Mouse (Mus musculus): Measurements from ENCODE around the gene Fam160a2. TPM values are rescaled to one million over a fixed set of nuclear protein-coding genes. Genes with fewer than 3 reads are reported as not detected.
A peak's percentile ranks its signal among the peaks of the same experiment; 100 is the strongest.
"Not testable (repeated sequence)": the region's sequence is repeated elsewhere in the genome, so short reads cannot be mapped to it uniquely, and the experiment has no call there.

Gene Fam160a2
- total RNA-seq, 2 experiments from 2014 or later = 15.5 to 16.1 TPM

GRCm38 (mm10) chr7:105394606-105395005 is 5.2 kb downstream of the Fam160a2 start:
- DNase-seq = no peak

GRCm38 (mm10) chr7:105390236-105390635 is 9.6 kb downstream of the Fam160a2 start:
- DNase-seq = no peak

GRCm38 (mm10) chr7:105387696-105388095 is 12.2 kb downstream of the Fam160a2 start:
- DNase-seq = no peak

- no peak for DNase-seq
Observed at GRCm38 (mm10) chr7:105380329-105380728, 19.5 kb downstream of the Fam160a2 start.

GRCm38 (mm10) chr7:105374866-105375265 is 25.0 kb downstream of the Fam160a2 start, which contains the start of gene Gm5901:
Gm5901 (plus strand) TSS chr7:105375038.
- DNase-seq = no peak

- DNase-seq = no peak
Observed at GRCm38 (mm10) chr7:105373976-105374375, 25.9 kb downstream of the Fam160a2 start.

GRCm38 (mm10) chr7:105373509-105373908 is 26.3 kb downstream of the Fam160a2 start:
- peak; percentile 66 to 76 for DNase-seq

GRCm38 (mm10) chr7:105372912-105373311 is 26.9 kb downstream of the Fam160a2 start:
- no peak for DNase-seq

- DNase-seq = no peak
Observed at GRCm38 (mm10) chr7:105368521-105368920, 31.3 kb downstream of the Fam160a2 start.

GRCm38 (mm10) chr7:105367930-105368329 is 31.9 kb downstream of the Fam160a2 start, which contains the start of gene Olfr692:
Olfr692 (plus strand) TSS chr7:105368230.
- no peak for DNase-seq

- DNase-seq = no peak
Observed at GRCm38 (mm10) chr7:105367268-105367667, 32.6 kb downstream of the Fam160a2 start.

- DNase-seq = no peak
Observed at GRCm38 (mm10) chr7:105361713-105362112, 38.1 kb downstream of the Fam160a2 start.

- DNase-seq = not testable (repeated sequence)
Observed at GRCm38 (mm10) chr7:105356487-105356886, 43.4 kb downstream of the Fam160a2 start.

- DNase-seq = not testable (repeated sequence)
Observed at GRCm38 (mm10) chr7:105356064-105356463, 43.8 kb downstream of the Fam160a2 start.

- DNase-seq = no peak
Observed at GRCm38 (mm10) chr7:105342752-105343151, 57.1 kb downstream of the Fam160a2 start.

GRCm38 (mm10) chr7:105342170-105342569 is 57.7 kb downstream of the Fam160a2 start, which contains the start of gene Olfr691:
Olfr691 (minus strand) TSS chr7:105342270.
- no peak for DNase-seq

- no peak for DNase-seq
Observed at GRCm38 (mm10) chr7:105334004-105334403, 65.8 kb downstream of the Fam160a2 start, which contains the start of gene Olfr690. Olfr690 (minus strand) TSS chr7:105334104.

GRCm38 (mm10) chr7:105325302-105325701 is 74.6 kb downstream of the Fam160a2 start:
- DNase-seq = no peak

Other genes with a start within 250 kb of the Fam160a2 start
- not detected for gene Olfr684, start 236.4 kb downstream of the Fam160a2 start, total RNA-seq (2021)
- gene Olfr685, start 214.0 kb downstream of the Fam160a2 start, total RNA-seq (2021) = not detected
- not detected for gene Olfr686, start 192.6 kb downstream of the Fam160a2 start, total RNA-seq (2021)
- gene Olfr688, start 112.0 kb downstream of the Fam160a2 start, total RNA-seq (2021) = not detected
- gene Olfr689, start 88.9 kb downstream of the Fam160a2 start, total RNA-seq (2021) = not detected
- gene Olfr690, start 66.0 kb downstream of the Fam160a2 start, total RNA-seq (2021) = not detected
- not detected for gene Olfr691, start 57.8 kb downstream of the Fam160a2 start, total RNA-seq (2021)
- not detected for gene Olfr692, start 31.8 kb downstream of the Fam160a2 start, total RNA-seq (2021)
- not detected for gene Gm5901, start 25.0 kb downstream of the Fam160a2 start, total RNA-seq (2021)
- gene Cnga4, start 4.5 kb upstream of the Fam160a2 start, total RNA-seq (2021) = not detected
- gene Cckbr, start 25.7 kb upstream of the Fam160a2 start, total RNA-seq (2021) = not detected
- gene Cavin3, start 82.2 kb upstream of the Fam160a2 start, total RNA-seq (2021) = 10 to 100 TPM; 20.0 to 20.7 TPM
- gene Smpd1, start 154.3 kb upstream of the Fam160a2 start, total RNA-seq (2021) = 100 to 1,000 TPM; 170 to 189 TPM
- 100 to 1,000 TPM; 119 to 124 TPM for gene Apbb1, start 181.6 kb upstream of the Fam160a2 start, total RNA-seq (2021)
- gene Hpx, start 200.1 kb upstream of the Fam160a2 start, total RNA-seq (2021) = not detected
- 10 to 100 TPM; 20.7 to 21.3 TPM for gene Trim3, start 233.5 kb upstream of the Fam160a2 start, total RNA-seq (2021)
- 10 to 100 TPM; 77.9 to 82.3 TPM for gene Timm10b, start 240.0 kb upstream of the Fam160a2 start, total RNA-seq (2021)
- 10 to 100 TPM; 11.6 to 12.4 TPM for gene Arfip2, start 240.4 kb upstream of the Fam160a2 start, total RNA-seq (2021)
- 1 to 10 TPM; 3.1 to 5.9 TPM for gene Gm45799, start 240.5 kb upstream of the Fam160a2 start, total RNA-seq (2021)